Mouse (Mus musculus): Measurements from ENCODE around the gene Evc2. TPM values are rescaled to one million over a fixed set of nuclear protein-coding genes. Genes with fewer than 3 reads are reported as not detected.

Evc2 gene
- polyA plus RNA-seq, 1 experiment from 2014 or later = 6.6 TPM

GRCm38 (mm10) chr5:37383570-37383969 is 45.3 kb downstream of the Evc2 start:
- no peak overlapping the region for H3K4me3 ChIP-seq (ENCODE audit: low read length)
- peaks cover 9% of the 10 kb centered on the region; the same call in 1 of the 2 replicates for H3K4me1 ChIP-seq (ENCODE audit: control insufficient read depth, insufficient read depth, low read length)
- H3K36me3 ChIP-seq (ENCODE audit: control insufficient read depth, insufficient read depth) = no peaks in the 10 kb centered on the region
- no peaks in the 10 kb centered on the region for H3K27me3 ChIP-seq (ENCODE audit: control insufficient read depth, insufficient read depth, low read length)
- H3K9me3 ChIP-seq (replicated peaks; ENCODE audit: control insufficient read depth, low read length) = no peaks in the 10 kb centered on the region
- ATAC-seq (replicated peaks; ENCODE audit: extremely low read depth, insufficient read depth, low FRiP score) = no peak
- no peak overlapping the region for H3K9ac ChIP-seq (ENCODE audit: low read length)
- WGBS = 60% methylated on average over 3 of the region's 3 CpGs
- no peak overlapping the region for H3K27ac ChIP-seq (ENCODE audit: low read length)
- H3K4me2 ChIP-seq (ENCODE audit: low read depth, low read length) = no peak overlapping the region

- 63% methylated on average over 3 of the region's 3 CpGs for WGBS
- ATAC-seq (replicated peaks; ENCODE audit: extremely low read depth, insufficient read depth, low FRiP score) = no peak
Measured at GRCm38 (mm10) chr5:37388646-37389045, 50.3 kb downstream of the Evc2 start.

GRCm38 (mm10) chr5:37389808-37390495 is 51.7 kb downstream of the Evc2 start:
- Histone ChIP-seq H3K9ac (ENCODE audit: low read length) (no peak overlapping the region), H3K27ac (ENCODE audit: low read length) (no peak overlapping the region), H3K4me1 (ENCODE audit: control insufficient read depth, insufficient read depth, low read length) (no peaks in the 10 kb centered on the region), H3K9me3 (replicated peaks; ENCODE audit: control insufficient read depth, low read length) (no peaks in the 10 kb centered on the region), H3K36me3 (ENCODE audit: control insufficient read depth, insufficient read depth) (peaks cover 1% of the 10 kb centered on the region; the same call in 1 of the 2 replicates), H3K4me3 (ENCODE audit: low read length) (no peak overlapping the region), H3K27me3 (ENCODE audit: control insufficient read depth, insufficient read depth, low read length) (no peaks in the 10 kb centered on the region), H3K4me2 (ENCODE audit: low read depth, low read length) (no peak overlapping the region)
- no peak for ATAC-seq (replicated peaks; ENCODE audit: extremely low read depth, insufficient read depth, low FRiP score)
- WGBS = 73% methylated on average over 13 of the region's 13 CpGs

More at GRCm38 (mm10) chr5:37388646-37389045, 50.3 kb downstream of the Evc2 start:
- no peaks in the 10 kb centered on the region for H3K27me3 ChIP-seq (ENCODE audit: control insufficient read depth, insufficient read depth, low read length)
- no peaks in the 10 kb centered on the region for H3K9me3 ChIP-seq (replicated peaks; ENCODE audit: control insufficient read depth, low read length)
- no peak overlapping the region for H3K4me3 ChIP-seq (ENCODE audit: low read length)
- H3K4me1 ChIP-seq (ENCODE audit: control insufficient read depth, insufficient read depth, low read length) = peaks cover 5% of the 10 kb centered on the region; the same call in 1 of the 2 replicates
- H3K4me2 ChIP-seq (ENCODE audit: low read depth, low read length) = no peak overlapping the region
- no peak overlapping the region for H3K27ac ChIP-seq (ENCODE audit: low read length)
- no peak overlapping the region for H3K9ac ChIP-seq (ENCODE audit: low read length)
- no peaks in the 10 kb centered on the region for H3K36me3 ChIP-seq (ENCODE audit: control insufficient read depth, insufficient read depth)

- Histone ChIP-seq H3K4me2 (ENCODE audit: low read depth, low read length) (no peak overlapping the region), H3K4me3 (ENCODE audit: low read length) (no peak overlapping the region), H3K27me3 (ENCODE audit: control insufficient read depth, insufficient read depth, low read length) (no peaks in the 10 kb centered on the region), H3K27ac (ENCODE audit: low read length) (no peak overlapping the region), H3K36me3 (ENCODE audit: control insufficient read depth, insufficient read depth) (peaks cover 3% of the 10 kb centered on the region; the same call in 1 of the 2 replicates), H3K4me1 (ENCODE audit: control insufficient read depth, insufficient read depth, low read length) (no peaks in the 10 kb centered on the region), H3K9ac (ENCODE audit: low read length) (no peak overlapping the region), H3K9me3 (replicated peaks; ENCODE audit: control insufficient read depth, low read length) (no peaks in the 10 kb centered on the region)
- ATAC-seq (replicated peaks; ENCODE audit: extremely low read depth, insufficient read depth, low FRiP score) = no peak
- WGBS = 70% methylated on average over 10 of the region's 10 CpGs
Measured at GRCm38 (mm10) chr5:37390923-37391322, 52.6 kb downstream of the Evc2 start.

- H3K4me1 ChIP-seq (ENCODE audit: control insufficient read depth, insufficient read depth, low read length) = no peaks in the 10 kb centered on the region
Measured at GRCm38 (mm10) chr5:37391901-37392300, 53.6 kb downstream of the Evc2 start.

GRCm38 (mm10) chr5:37395172-37396030 is 57.1 kb downstream of the Evc2 start:
- H3K36me3 ChIP-seq (ENCODE audit: control insufficient read depth, insufficient read depth) = peaks cover 6% of the 10 kb centered on the region
- no peaks in the 10 kb centered on the region for H3K27me3 ChIP-seq (ENCODE audit: control insufficient read depth, insufficient read depth, low read length)
- H3K27ac ChIP-seq (ENCODE audit: low read length) = no peak overlapping the region
- no peak overlapping the region for H3K4me2 ChIP-seq (ENCODE audit: low read depth, low read length)
- H3K9me3 ChIP-seq (replicated peaks; ENCODE audit: control insufficient read depth, low read length) = no peaks in the 10 kb centered on the region; the same call in 1 of the 2 replicates
- no peaks in the 10 kb centered on the region for H3K4me1 ChIP-seq (ENCODE audit: control insufficient read depth, insufficient read depth, low read length)
- H3K4me3 ChIP-seq (ENCODE audit: low read length) = no peak overlapping the region
- 80% methylated on average over 22 of the region's 22 CpGs for WGBS
- no peak overlapping the region for H3K9ac ChIP-seq (ENCODE audit: low read length)
- ATAC-seq (replicated peaks; ENCODE audit: extremely low read depth, insufficient read depth, low FRiP score) = no peak

More at GRCm38 (mm10) chr5:37391901-37392300, 53.6 kb downstream of the Evc2 start:
- Histone ChIP-seq H3K9me3 (replicated peaks; ENCODE audit: control insufficient read depth, low read length) (no peaks in the 10 kb centered on the region), H3K36me3 (ENCODE audit: control insufficient read depth, insufficient read depth) (peaks cover 3% of the 10 kb centered on the region; the same call in 1 of the 2 replicates), H3K4me3 (ENCODE audit: low read length) (no peak overlapping the region), H3K27me3 (ENCODE audit: control insufficient read depth, insufficient read depth, low read length) (no peaks in the 10 kb centered on the region), H3K4me2 (ENCODE audit: low read depth, low read length) (no peak overlapping the region), H3K27ac (ENCODE audit: low read length) (no peak overlapping the region), H3K9ac (ENCODE audit: low read length) (no peak overlapping the region)
- ATAC-seq (replicated peaks; ENCODE audit: extremely low read depth, insufficient read depth, low FRiP score) = no peak
- 91% methylated on average over 10 of the region's 10 CpGs for WGBS

- WGBS = 77% methylated on average over 6 of the region's 6 CpGs
- no peak overlapping the region for H3K4me2 ChIP-seq (ENCODE audit: low read depth, low read length)
- no peaks in the 10 kb centered on the region for H3K9me3 ChIP-seq (replicated peaks; ENCODE audit: control insufficient read depth, low read length)
- no peak overlapping the region for H3K4me3 ChIP-seq (ENCODE audit: low read length)
- no peak overlapping the region for H3K27ac ChIP-seq (ENCODE audit: low read length)
- ATAC-seq (replicated peaks; ENCODE audit: extremely low read depth, insufficient read depth, low FRiP score) = no peak
- 0 out of 2 replicates have a peak, but pooled peaks cover 2% of the 10 kb centered on the region for H3K36me3 ChIP-seq (ENCODE audit: control insufficient read depth, insufficient read depth)
- H3K27me3 ChIP-seq (ENCODE audit: control insufficient read depth, insufficient read depth, low read length) = no peaks in the 10 kb centered on the region
- no peaks in the 10 kb centered on the region for H3K4me1 ChIP-seq (ENCODE audit: control insufficient read depth, insufficient read depth, low read length)
- H3K9ac ChIP-seq (ENCODE audit: low read length) = no peak overlapping the region
Measured at GRCm38 (mm10) chr5:37419028-37419427, 80.7 kb downstream of the Evc2 start.

- no peaks in the 10 kb centered on the region for H3K36me3 ChIP-seq (ENCODE audit: control insufficient read depth, insufficient read depth)
- no peak overlapping the region for H3K4me3 ChIP-seq (ENCODE audit: low read length)
- H3K27ac ChIP-seq (ENCODE audit: low read length) = no peak overlapping the region
- H3K4me1 ChIP-seq (ENCODE audit: control insufficient read depth, insufficient read depth, low read length) = no peaks in the 10 kb centered on the region
- no peaks in the 10 kb centered on the region for H3K27me3 ChIP-seq (ENCODE audit: control insufficient read depth, insufficient read depth, low read length)
- no peak overlapping the region for H3K9ac ChIP-seq (ENCODE audit: low read length)
- H3K9me3 ChIP-seq (replicated peaks; ENCODE audit: control insufficient read depth, low read length) = no peaks in the 10 kb centered on the region
- ATAC-seq (replicated peaks; ENCODE audit: extremely low read depth, insufficient read depth, low FRiP score) = no peak
- no peak overlapping the region for H3K4me2 ChIP-seq (ENCODE audit: low read depth, low read length)
Measured at GRCm38 (mm10) chr5:37427210-37427609, 88.9 kb downstream of the Evc2 start.

- H3K4me2 ChIP-seq (ENCODE audit: low read depth, low read length) = no peak overlapping the region
Measured at GRCm38 (mm10) chr5:37435417-37435816, 97.1 kb downstream of the Evc2 start.

More at GRCm38 (mm10) chr5:37435417-37435816, 97.1 kb downstream of the Evc2 start:
- no peak overlapping the region for H3K27ac ChIP-seq (ENCODE audit: low read length)
- no peaks in the 10 kb centered on the region for H3K36me3 ChIP-seq (ENCODE audit: control insufficient read depth, insufficient read depth)
- no peak overlapping the region for H3K9ac ChIP-seq (ENCODE audit: low read length)
- H3K27me3 ChIP-seq (ENCODE audit: control insufficient read depth, insufficient read depth, low read length) = no peaks in the 10 kb centered on the region
- H3K4me3 ChIP-seq (ENCODE audit: low read length) = no peak overlapping the region
- H3K4me1 ChIP-seq (ENCODE audit: control insufficient read depth, insufficient read depth, low read length) = no peaks in the 10 kb centered on the region
- no peaks in the 10 kb centered on the region for H3K9me3 ChIP-seq (replicated peaks; ENCODE audit: control insufficient read depth, low read length)
- WGBS = 78% methylated on average over 3 of the region's 3 CpGs
- ATAC-seq (replicated peaks; ENCODE audit: extremely low read depth, insufficient read depth, low FRiP score) = no peak

Measured in heart, embryonic 16.5 days (tissue).